Mouse (Mus musculus): Measurements from ENCODE around the gene Tha1. TPM values are rescaled to one million over a fixed set of nuclear protein-coding genes. Genes with fewer than 3 reads are reported as not detected.

Tha1 gene
- polyA plus RNA-seq, 1 experiment: 1.4 TPM

GRCm38 (mm10) chr11:117822728-117823241 is 50.5 kb downstream of the Tha1 start:
- Histone ChIP-seq H3K4me3 (ENCODE audit: insufficient read depth, poor library complexity, severe bottlenecking) (peak overlapping the region; percentile 8), H3K36me3 (ENCODE audit: control insufficient read depth, insufficient read depth) (peaks cover 61% of the 10 kb centered on the region), H3K27me3 (ENCODE audit: control insufficient read depth, insufficient read depth, insufficient read length) (no peaks in the 10 kb centered on the region), H3K79me3 (ENCODE audit: low read depth) (peaks cover 65% of the 10 kb centered on the region), H3ac (ENCODE audit: control insufficient read depth, insufficient read length, low read depth) (peak overlapping the region; percentile 89), H3K79me2 (ENCODE audit: control insufficient read depth, insufficient read depth) (peaks cover 90% of the 10 kb centered on the region)
- TF ChIP-seq USF1 (IDR thresholded peaks at IDR 0.05; ENCODE audit: low read depth): no peak
- peak; percentile 13 for TF ChIP-seq MAX (IDR thresholded peaks at IDR 0.05)

- Histone ChIP-seq H3K27me3 (ENCODE audit: control insufficient read depth, insufficient read depth, insufficient read length) (no peaks in the 10 kb centered on the region), H3K79me3 (ENCODE audit: low read depth) (peaks cover 72% of the 10 kb centered on the region), H3K36me3 (ENCODE audit: control insufficient read depth, insufficient read depth) (peaks cover 69% of the 10 kb centered on the region), H3K79me2 (ENCODE audit: control insufficient read depth, insufficient read depth) (peaks cover 91% of the 10 kb centered on the region), H3ac (ENCODE audit: control insufficient read depth, insufficient read length, low read depth) (peak overlapping the region; percentile 13), H3K4me3 (ENCODE audit: insufficient read depth, poor library complexity, severe bottlenecking) (no peak overlapping the region)
- no peak for TF ChIP-seq MYOG (IDR thresholded peaks at IDR 0.05; ENCODE audit: control insufficient read depth, extremely low read depth, insufficient read length)
- no peak for TF ChIP-seq MAX (IDR thresholded peaks at IDR 0.05)
- TF ChIP-seq CEBPB (IDR thresholded peaks at IDR 0.05; ENCODE audit: low read depth): no peak
- TF ChIP-seq USF1 (IDR thresholded peaks at IDR 0.05; ENCODE audit: low read depth): no peak
- no peak for TF ChIP-seq FOSL1 (IDR thresholded peaks at IDR 0.05; ENCODE audit: insufficient read depth, low read length, poor library complexity, severe bottlenecking)
- TF ChIP-seq MYOD1 (IDR thresholded peaks at IDR 0.05; ENCODE audit: control insufficient read depth, insufficient read length, low read depth): no peak
- no peak for TF ChIP-seq CTCF (IDR thresholded peaks at IDR 0.05; ENCODE audit: control insufficient read depth, insufficient read depth, insufficient read length)
Observed at GRCm38 (mm10) chr11:117821868-117822267, 51.4 kb downstream of the Tha1 start.

GRCm38 (mm10) chr11:117820173-117820572 is 53.1 kb downstream of the Tha1 start:
- Histone ChIP-seq H3ac (ENCODE audit: control insufficient read depth, insufficient read length, low read depth) (no peak overlapping the region), H3K36me3 (ENCODE audit: control insufficient read depth, insufficient read depth) (peaks cover 84% of the 10 kb centered on the region), H3K27me3 (ENCODE audit: control insufficient read depth, insufficient read depth, insufficient read length) (no peaks in the 10 kb centered on the region), H3K79me2 (ENCODE audit: control insufficient read depth, insufficient read depth) (peaks cover 94% of the 10 kb centered on the region), H3K4me3 (ENCODE audit: insufficient read depth, poor library complexity, severe bottlenecking) (no peak overlapping the region), H3K79me3 (ENCODE audit: low read depth) (peaks cover 70% of the 10 kb centered on the region)
- TF ChIP-seq MAX (IDR thresholded peaks at IDR 0.05): no peak
- TF ChIP-seq MYOD1 (IDR thresholded peaks at IDR 0.05; ENCODE audit: control insufficient read depth, insufficient read length, low read depth): no peak
- TF ChIP-seq FOSL1 (IDR thresholded peaks at IDR 0.05; ENCODE audit: insufficient read depth, low read length, poor library complexity, severe bottlenecking): no peak
- no peak for TF ChIP-seq USF1 (IDR thresholded peaks at IDR 0.05; ENCODE audit: low read depth)
- no peak for TF ChIP-seq CEBPB (IDR thresholded peaks at IDR 0.05; ENCODE audit: low read depth)
- no peak for TF ChIP-seq MYOG (IDR thresholded peaks at IDR 0.05; ENCODE audit: control insufficient read depth, extremely low read depth, insufficient read length)
- TF ChIP-seq CTCF (IDR thresholded peaks at IDR 0.05; ENCODE audit: control insufficient read depth, insufficient read depth, insufficient read length): no peak

GRCm38 (mm10) chr11:117819095-117819494 is 54.2 kb downstream of the Tha1 start:
- H3K4me3 ChIP-seq (ENCODE audit: insufficient read depth, poor library complexity, severe bottlenecking): no peak overlapping the region
- peaks cover 64% of the 10 kb centered on the region for H3K79me3 ChIP-seq (ENCODE audit: low read depth)
- peaks cover 92% of the 10 kb centered on the region for H3K36me3 ChIP-seq (ENCODE audit: control insufficient read depth, insufficient read depth)
- H3K79me2 ChIP-seq (ENCODE audit: control insufficient read depth, insufficient read depth): peaks cover 94% of the 10 kb centered on the region
- no peaks in the 10 kb centered on the region for H3K27me3 ChIP-seq (ENCODE audit: control insufficient read depth, insufficient read depth, insufficient read length)
- TF ChIP-seq FOSL1 (IDR thresholded peaks at IDR 0.05; ENCODE audit: insufficient read depth, low read length, poor library complexity, severe bottlenecking): no peak
- TF ChIP-seq CTCF (IDR thresholded peaks at IDR 0.05; ENCODE audit: control insufficient read depth, insufficient read depth, insufficient read length): no peak
- no peak for TF ChIP-seq MYOG (IDR thresholded peaks at IDR 0.05; ENCODE audit: control insufficient read depth, extremely low read depth, insufficient read length)
- TF ChIP-seq USF1 (IDR thresholded peaks at IDR 0.05; ENCODE audit: low read depth): no peak
- no peak for TF ChIP-seq CEBPB (IDR thresholded peaks at IDR 0.05; ENCODE audit: low read depth)
- TF ChIP-seq MAX (IDR thresholded peaks at IDR 0.05): no peak
- no peak for TF ChIP-seq MYOD1 (IDR thresholded peaks at IDR 0.05; ENCODE audit: control insufficient read depth, insufficient read length, low read depth)
- no peak overlapping the region for H3ac ChIP-seq (ENCODE audit: control insufficient read depth, insufficient read length, low read depth)

Other genes with a start within 250 kb of the Tha1 start
- gene Tnrc6c, start 219.2 kb downstream of the Tha1 start, polyA plus RNA-seq (2012; fragmentation: generic; extraction: Trizol): 6.3 TPM
- 0.09 TPM for gene Tmc8, start 91.4 kb downstream of the Tha1 start, polyA plus RNA-seq (2012; fragmentation: generic; extraction: Trizol)
- gene Tmc6, start 91.3 kb downstream of the Tha1 start, polyA plus RNA-seq (2012; fragmentation: generic; extraction: Trizol): 23.2 TPM
- gene 6030468B19Rik, start 75.8 kb downstream of the Tha1 start, polyA plus RNA-seq (2012; fragmentation: generic; extraction: Trizol): not detected
- gene Gm20708, start 63.8 kb downstream of the Tha1 start, polyA plus RNA-seq (2012; fragmentation: generic; extraction: Trizol): 0.16 TPM
- 65.3 TPM for gene Syngr2, start 63.8 kb downstream of the Tha1 start, polyA plus RNA-seq (2012; fragmentation: generic; extraction: Trizol)
- gene Afmid, start 47.6 kb downstream of the Tha1 start, polyA plus RNA-seq (2012; fragmentation: generic; extraction: Trizol): 3.2 TPM
- 265 TPM for gene Tk1, start 47.4 kb downstream of the Tha1 start, polyA plus RNA-seq (2012; fragmentation: generic; extraction: Trizol)
- gene Birc5, start 24.2 kb downstream of the Tha1 start, polyA plus RNA-seq (2012; fragmentation: generic; extraction: Trizol): 230 TPM
- 0.05 TPM for gene Tmem235, start 12.7 kb downstream of the Tha1 start, polyA plus RNA-seq (2012; fragmentation: generic; extraction: Trizol)
- 12.5 TPM for gene Socs3, start 96.6 kb upstream of the Tha1 start, polyA plus RNA-seq (2012; fragmentation: generic; extraction: Trizol)
- gene Pgs1, start 112.8 kb upstream of the Tha1 start, polyA plus RNA-seq (2012; fragmentation: generic; extraction: Trizol): 65.8 TPM

Data from C2C12 (cell line).